Mouse (Mus musculus) olfactory bulb, adult 2 months (tissue): Measurements from ENCODE around the gene Kctd18.

Experiments
- CTCF ChIP-seq: fragments of 200-500 bp; IDR thresholded peaks from 2 replicates; pipeline ENCODE4 v1.5.1; 2012; ENCODE audit warnings: low read depth, mild to moderate bottlenecking, low read length, moderate library complexity; ENCODE audit not compliant: insufficient read depth
- POLR2A ChIP-seq: fragments of 200-500 bp; IDR thresholded peaks from 2 replicates; pipeline ENCODE4 v1.6.1; 2012; ENCODE audit warnings: mild to moderate bottlenecking, low read depth, low read length, moderate library complexity; ENCODE audit not compliant: insufficient read depth

- TF ChIP-seq CTCF (no peak), POLR2A (no peak)
Measured at GRCm38 (mm10) chr1:58045076-58045475, 26.3 kb upstream of the Kctd18 start.
